Mouse (Mus musculus): Measurements from ENCODE around the gene Denr. TPM values are rescaled to one million over a fixed set of nuclear protein-coding genes. Genes with fewer than 3 reads are reported as not detected.

Gene Denr
- polyA plus RNA-seq, 1 experiment from 2014 or later = 130 TPM

DNA sequence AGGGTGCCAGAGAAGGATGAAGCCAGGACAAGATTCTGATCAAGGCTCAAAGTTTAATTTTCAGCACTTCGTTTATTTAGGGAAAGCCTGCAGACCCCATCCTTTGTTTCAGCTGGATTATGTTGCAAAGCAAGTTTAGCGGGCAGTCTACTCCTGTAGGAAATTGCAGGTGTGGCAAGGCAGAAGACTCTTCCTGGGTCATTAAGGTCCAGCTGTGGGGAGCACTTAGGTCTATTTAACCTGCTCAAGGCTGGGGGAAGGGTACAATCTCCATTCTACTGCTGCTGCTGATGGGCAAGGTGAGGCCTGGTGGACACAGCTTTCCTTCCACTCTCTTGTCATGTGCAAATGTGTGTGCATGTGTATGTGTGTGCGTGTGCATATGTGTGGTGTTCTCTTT, 52.0 kb downstream of the Denr start:
- H3K27me3 ChIP-seq (ENCODE audit: control insufficient read depth, insufficient read depth, low read length) = no peaks in the 10 kb centered on the region
- H3K4me3 ChIP-seq (ENCODE audit: low read depth, low read length) = no peak overlapping the region
- H3K27ac ChIP-seq (ENCODE audit: low read depth, low read length) = no peak overlapping the region
- no peaks in the 10 kb centered on the region for H3K4me1 ChIP-seq (ENCODE audit: control insufficient read depth, insufficient read depth, low read length)
- ATAC-seq (ENCODE audit: low read depth) = no peak
- no peak overlapping the region for H3K9ac ChIP-seq (replicated peaks; ENCODE audit: low read depth, low read length)
- H3K9me3 ChIP-seq (ENCODE audit: control insufficient read depth, low read length) = no peaks in the 10 kb centered on the region
- WGBS = 78% methylated on average over 3 of the region's 3 CpGs
- no peak overlapping the region for H3K4me2 ChIP-seq (ENCODE audit: low read depth, low read length)
- H3K36me3 ChIP-seq (ENCODE audit: control insufficient read depth, insufficient read depth, low read length) = no peaks in the 10 kb centered on the region

DNA sequence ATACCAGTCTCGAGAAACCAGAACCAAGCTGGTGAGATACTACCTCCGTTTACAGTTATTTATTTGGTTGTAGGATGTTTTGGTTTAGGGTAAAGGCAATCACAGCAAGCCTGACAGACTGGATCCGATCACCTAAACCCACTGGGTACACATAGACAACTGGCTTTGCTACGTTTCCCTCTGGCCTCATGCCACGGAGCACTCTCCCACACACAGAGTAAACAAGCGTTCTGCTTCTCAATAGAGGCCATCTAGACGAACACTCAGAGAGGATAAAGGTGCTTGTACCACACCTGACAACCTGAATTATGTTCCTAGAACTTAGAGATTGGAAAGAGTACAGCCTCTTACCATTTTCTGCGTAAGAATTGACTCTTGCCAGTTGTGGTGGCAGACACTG, 53.2 kb downstream of the Denr start:
- 82% methylated on average over 8 of the region's 8 CpGs for WGBS
- no peak for ATAC-seq (ENCODE audit: low read depth)
- Histone ChIP-seq H3K36me3 (ENCODE audit: control insufficient read depth, insufficient read depth, low read length) (no peaks in the 10 kb centered on the region), H3K4me1 (ENCODE audit: control insufficient read depth, insufficient read depth, low read length) (no peaks in the 10 kb centered on the region), H3K27ac (ENCODE audit: low read depth, low read length) (no peak overlapping the region), H3K4me2 (ENCODE audit: low read depth, low read length) (no peak overlapping the region), H3K9me3 (ENCODE audit: control insufficient read depth, low read length) (no peaks in the 10 kb centered on the region), H3K9ac (replicated peaks; ENCODE audit: low read depth, low read length) (no peak overlapping the region), H3K4me3 (ENCODE audit: low read depth, low read length) (no peak overlapping the region), H3K27me3 (ENCODE audit: control insufficient read depth, insufficient read depth, low read length) (no peaks in the 10 kb centered on the region)

DNA sequence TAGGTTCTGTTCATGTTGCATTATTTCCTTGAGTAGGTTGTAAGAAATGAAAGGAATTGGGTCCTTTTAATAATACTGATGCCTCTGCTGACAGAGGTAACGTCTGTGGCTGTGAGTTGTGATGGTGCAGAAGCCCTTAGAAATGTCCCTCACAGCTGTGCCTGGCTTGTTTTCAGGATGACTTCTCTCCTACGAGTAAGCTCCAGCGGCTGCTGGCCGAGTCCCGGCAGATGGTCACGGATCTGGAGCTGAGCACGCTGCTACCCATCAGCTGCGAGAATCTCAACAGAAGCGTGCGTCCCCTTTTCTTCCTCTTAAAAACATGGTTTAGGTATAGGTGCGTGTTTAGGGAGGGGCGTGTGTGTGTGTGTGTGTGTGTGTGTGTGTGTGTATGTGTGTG, 54.1 kb downstream of the Denr start:
- no peak for ATAC-seq (ENCODE audit: low read depth)
- 74% methylated on average over 12 of the region's 12 CpGs for WGBS
- Histone ChIP-seq H3K9ac (replicated peaks; ENCODE audit: low read depth, low read length) (no peak overlapping the region), H3K4me1 (ENCODE audit: control insufficient read depth, insufficient read depth, low read length) (no peaks in the 10 kb centered on the region), H3K4me2 (ENCODE audit: low read depth, low read length) (no peak overlapping the region), H3K36me3 (ENCODE audit: control insufficient read depth, insufficient read depth, low read length) (no peaks in the 10 kb centered on the region), H3K27me3 (ENCODE audit: control insufficient read depth, insufficient read depth, low read length) (no peaks in the 10 kb centered on the region), H3K27ac (ENCODE audit: low read depth, low read length) (no peak overlapping the region), H3K9me3 (ENCODE audit: control insufficient read depth, low read length) (no peaks in the 10 kb centered on the region), H3K4me3 (ENCODE audit: low read depth, low read length) (no peak overlapping the region)

DNA sequence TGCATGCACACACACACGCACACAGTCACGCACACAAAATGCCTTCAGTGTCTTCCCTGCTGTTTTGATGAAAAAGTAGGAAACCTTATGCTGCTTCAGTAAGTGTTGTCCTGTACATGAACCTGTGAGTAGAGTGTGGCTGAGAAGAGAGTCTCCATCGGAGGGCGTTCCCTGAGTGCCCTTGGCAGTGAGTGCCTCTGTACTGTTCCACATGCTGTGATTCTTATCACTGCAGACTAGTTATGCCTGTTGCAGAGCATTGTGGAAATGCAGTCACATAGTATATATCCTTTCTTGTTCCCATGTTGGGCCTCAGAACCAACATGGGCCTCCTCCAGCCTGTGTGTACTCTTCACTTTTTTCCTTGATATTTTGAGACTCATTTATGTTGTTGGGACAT, 57.2 kb downstream of the Denr start:
- H3K4me3 ChIP-seq (ENCODE audit: low read depth, low read length) = no peak overlapping the region
- H3K9me3 ChIP-seq (ENCODE audit: control insufficient read depth, low read length) = no peaks in the 10 kb centered on the region
- no peak overlapping the region for H3K4me2 ChIP-seq (ENCODE audit: low read depth, low read length)
- ATAC-seq (ENCODE audit: low read depth) = no peak
- no peaks in the 10 kb centered on the region for H3K36me3 ChIP-seq (ENCODE audit: control insufficient read depth, insufficient read depth, low read length)
- H3K9ac ChIP-seq (replicated peaks; ENCODE audit: low read depth, low read length) = no peak overlapping the region
- no peak overlapping the region for H3K27ac ChIP-seq (ENCODE audit: low read depth, low read length)
- no peaks in the 10 kb centered on the region for H3K27me3 ChIP-seq (ENCODE audit: control insufficient read depth, insufficient read depth, low read length)
- 95% methylated on average over 4 of the region's 4 CpGs for WGBS
- no peaks in the 10 kb centered on the region for H3K4me1 ChIP-seq (ENCODE audit: control insufficient read depth, insufficient read depth, low read length)

DNA sequence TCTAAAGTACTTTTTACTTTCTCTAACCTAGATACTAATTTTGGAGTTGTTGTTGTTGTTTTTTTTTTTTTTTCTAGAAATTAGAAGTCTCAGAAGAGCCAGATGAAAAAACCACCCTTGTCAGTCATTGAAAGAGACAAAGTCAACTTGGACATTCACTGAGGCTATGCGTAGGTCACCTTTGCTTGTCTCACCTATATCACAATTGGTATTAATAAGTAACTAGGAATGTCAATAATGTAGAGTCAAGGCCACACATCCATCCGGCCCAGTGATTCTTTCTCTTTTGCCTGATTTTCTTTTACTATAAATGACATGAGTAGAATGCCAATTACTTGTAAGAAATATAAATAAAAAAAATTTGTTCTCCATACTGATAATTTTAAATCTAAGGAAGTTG, 59.8 kb downstream of the Denr start:
- WGBS = 94% methylated on average over 2 of the region's 2 CpGs

DNA sequence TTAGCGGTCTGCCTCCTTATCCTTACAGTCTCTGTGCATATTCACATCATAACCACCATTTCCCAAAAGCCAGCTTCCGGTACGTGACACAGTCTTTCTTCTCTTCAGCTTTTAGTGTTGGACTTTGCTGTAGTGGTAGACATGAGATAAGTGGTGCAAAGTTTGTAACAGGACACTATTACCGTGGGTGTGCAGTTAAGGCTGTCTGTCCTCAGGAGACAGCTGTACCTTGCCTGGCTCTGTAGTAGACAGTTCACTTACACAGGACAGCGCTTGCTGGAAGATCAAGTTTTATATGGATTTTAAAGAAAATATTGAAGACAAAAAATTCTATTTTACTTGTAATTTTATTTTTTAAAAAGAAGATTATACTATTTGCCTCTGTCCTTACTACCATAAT, 61.5 kb downstream of the Denr start:
- Histone ChIP-seq H3K27ac (ENCODE audit: low read depth, low read length) (no peak overlapping the region), H3K4me1 (ENCODE audit: control insufficient read depth, insufficient read depth, low read length) (no peaks in the 10 kb centered on the region), H3K9ac (replicated peaks; ENCODE audit: low read depth, low read length) (no peak overlapping the region), H3K9me3 (ENCODE audit: control insufficient read depth, low read length) (no peaks in the 10 kb centered on the region), H3K36me3 (ENCODE audit: control insufficient read depth, insufficient read depth, low read length) (no peaks in the 10 kb centered on the region), H3K4me3 (ENCODE audit: low read depth, low read length) (no peak overlapping the region), H3K27me3 (ENCODE audit: control insufficient read depth, insufficient read depth, low read length) (no peaks in the 10 kb centered on the region), H3K4me2 (ENCODE audit: low read depth, low read length) (no peak overlapping the region)
- 87% methylated on average over 5 of the region's 5 CpGs for WGBS
- no peak for ATAC-seq (ENCODE audit: low read depth)

More for the DNA sequence above, 59.8 kb downstream of the Denr start:
- Histone ChIP-seq H3K36me3 (ENCODE audit: control insufficient read depth, insufficient read depth, low read length) (no peaks in the 10 kb centered on the region), H3K9me3 (ENCODE audit: control insufficient read depth, low read length) (no peaks in the 10 kb centered on the region), H3K27me3 (ENCODE audit: control insufficient read depth, insufficient read depth, low read length) (no peaks in the 10 kb centered on the region), H3K4me3 (ENCODE audit: low read depth, low read length) (no peak overlapping the region), H3K4me2 (ENCODE audit: low read depth, low read length) (no peak overlapping the region), H3K9ac (replicated peaks; ENCODE audit: low read depth, low read length) (no peak overlapping the region), H3K27ac (ENCODE audit: low read depth, low read length) (no peak overlapping the region), H3K4me1 (ENCODE audit: control insufficient read depth, insufficient read depth, low read length) (no peaks in the 10 kb centered on the region)
- ATAC-seq (ENCODE audit: low read depth) = no peak

DNA sequence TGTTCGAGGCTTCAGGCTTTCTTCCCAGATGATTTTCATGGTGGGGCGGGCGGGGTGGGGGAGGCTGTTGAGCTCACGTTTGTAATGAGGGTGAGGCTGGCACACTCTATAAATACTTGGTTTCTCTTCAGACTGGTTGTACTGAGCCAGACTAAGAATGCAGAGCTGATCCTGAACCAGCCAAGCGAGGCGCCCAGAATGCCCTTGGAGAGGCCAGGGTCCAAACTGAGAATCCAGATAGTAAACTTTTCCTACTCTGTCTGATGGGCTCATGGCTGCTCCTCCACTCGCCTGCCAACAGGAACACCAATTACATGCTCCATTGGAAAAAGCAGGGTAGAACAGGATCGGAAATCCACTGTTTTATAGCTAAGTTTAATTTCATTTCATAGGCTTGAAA, 62.2 kb downstream of the Denr start:
- Histone ChIP-seq H3K9me3 (ENCODE audit: control insufficient read depth, low read length) (no peaks in the 10 kb centered on the region), H3K4me1 (ENCODE audit: control insufficient read depth, insufficient read depth, low read length) (no peaks in the 10 kb centered on the region), H3K27me3 (ENCODE audit: control insufficient read depth, insufficient read depth, low read length) (no peaks in the 10 kb centered on the region), H3K36me3 (ENCODE audit: control insufficient read depth, insufficient read depth, low read length) (no peaks in the 10 kb centered on the region), H3K27ac (ENCODE audit: low read depth, low read length) (no peak overlapping the region), H3K4me2 (ENCODE audit: low read depth, low read length) (no peak overlapping the region), H3K4me3 (ENCODE audit: low read depth, low read length) (no peak overlapping the region), H3K9ac (replicated peaks; ENCODE audit: low read depth, low read length) (no peak overlapping the region)
- ATAC-seq (ENCODE audit: low read depth) = no peak
- 69% methylated on average over 8 of the region's 8 CpGs for WGBS

DNA sequence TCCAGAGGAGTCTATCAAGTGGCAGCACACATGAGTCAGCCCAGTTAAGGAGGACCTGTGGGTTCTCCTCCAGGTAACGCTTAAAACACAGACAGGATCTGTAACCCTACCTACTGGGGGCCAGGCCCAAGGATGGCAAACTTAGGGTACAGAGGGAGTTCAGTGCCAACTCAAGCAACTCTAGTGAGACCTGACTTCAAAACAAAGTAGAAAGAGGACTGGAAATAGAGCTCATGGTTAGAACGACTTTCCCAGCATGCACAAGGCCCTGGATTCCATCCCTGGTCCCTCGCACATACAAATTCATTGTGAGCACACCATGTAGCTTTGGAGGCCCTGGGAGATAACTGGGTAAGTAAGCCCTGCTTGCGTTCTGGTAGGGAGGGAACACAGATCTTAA, 63.6 kb downstream of the Denr start:
- Histone ChIP-seq H3K9me3 (ENCODE audit: control insufficient read depth, low read length) (no peaks in the 10 kb centered on the region), H3K4me2 (ENCODE audit: low read depth, low read length) (no peak overlapping the region), H3K4me3 (ENCODE audit: low read depth, low read length) (no peak overlapping the region), H3K27me3 (ENCODE audit: control insufficient read depth, insufficient read depth, low read length) (no peaks in the 10 kb centered on the region), H3K4me1 (ENCODE audit: control insufficient read depth, insufficient read depth, low read length) (peaks cover 4% of the 10 kb centered on the region; the same call in 1 of the 2 replicates), H3K27ac (ENCODE audit: low read depth, low read length) (no peak overlapping the region), H3K9ac (replicated peaks; ENCODE audit: low read depth, low read length) (no peak overlapping the region), H3K36me3 (ENCODE audit: control insufficient read depth, insufficient read depth, low read length) (no peaks in the 10 kb centered on the region)
- ATAC-seq (ENCODE audit: low read depth) = no peak
- 92% methylated on average over 4 of the region's 4 CpGs for WGBS

DNA sequence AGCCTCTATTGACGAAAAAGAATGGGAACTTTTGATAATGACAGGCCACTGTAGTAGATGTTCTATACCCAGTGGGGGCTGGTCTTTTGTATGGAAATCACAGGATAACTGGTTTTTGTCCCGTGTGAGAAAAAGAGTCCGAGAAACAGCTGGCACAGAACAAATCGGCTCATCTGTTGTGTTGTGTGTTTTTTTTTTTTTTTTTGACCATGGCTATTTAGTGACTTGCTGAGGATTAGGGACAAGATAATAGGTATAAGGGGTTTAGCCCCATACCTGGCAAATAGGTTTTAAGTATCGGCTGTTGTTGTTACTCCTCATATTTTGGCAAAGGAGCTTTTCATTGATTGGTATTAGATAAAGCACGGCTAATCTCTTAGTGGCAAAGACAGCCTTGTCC, 65.5 kb downstream of the Denr start:
- no peak overlapping the region for H3K4me2 ChIP-seq (ENCODE audit: low read depth, low read length)
- H3K9ac ChIP-seq (replicated peaks; ENCODE audit: low read depth, low read length) = no peak overlapping the region
- no peak overlapping the region for H3K27ac ChIP-seq (ENCODE audit: low read depth, low read length)
- no peaks in the 10 kb centered on the region for H3K36me3 ChIP-seq (ENCODE audit: control insufficient read depth, insufficient read depth, low read length)
- no peaks in the 10 kb centered on the region for H3K27me3 ChIP-seq (ENCODE audit: control insufficient read depth, insufficient read depth, low read length)
- ATAC-seq (ENCODE audit: low read depth) = no peak
- no peak overlapping the region for H3K4me3 ChIP-seq (ENCODE audit: low read depth, low read length)
- 54% methylated on average over 6 of the region's 6 CpGs for WGBS
- no peaks in the 10 kb centered on the region for H3K9me3 ChIP-seq (ENCODE audit: control insufficient read depth, low read length)
- peaks cover 4% of the 10 kb centered on the region; the same call in 1 of the 2 replicates for H3K4me1 ChIP-seq (ENCODE audit: control insufficient read depth, insufficient read depth, low read length)
